Mouse (Mus musculus): ENCODE measurements around the gene Runx1.
A peak's percentile ranks its signal among the peaks of the same experiment; 100 is the strongest.

Runx1 gene

GRCm38 (mm10) chr16:92699531-92700397, 126.2 kb downstream of the Runx1 start:
- DNase-seq (ENCODE audit: low read depth, low spot score): no peak

GRCm38 (mm10) chr16:92698612-92698998, 127.3 kb downstream of the Runx1 start:
- DNase-seq (ENCODE audit: low read depth, low spot score): peak; percentile 94

- DNase-seq (ENCODE audit: low read depth, low spot score): peak; percentile 68
Measured at GRCm38 (mm10) chr16:92697737-92698611, 128.0 kb downstream of the Runx1 start.

- peak; percentile 65 for DNase-seq (ENCODE audit: low read depth, low spot score)
Measured at GRCm38 (mm10) chr16:92697227-92697736, 128.7 kb downstream of the Runx1 start.

GRCm38 (mm10) chr16:92696411-92697015, 129.4 kb downstream of the Runx1 start:
- peak; percentile 76 for DNase-seq (ENCODE audit: low read depth, low spot score)

- no peak for DNase-seq (ENCODE audit: low read depth, low spot score)
Measured at GRCm38 (mm10) chr16:92695981-92696380, 130.0 kb downstream of the Runx1 start.

GRCm38 (mm10) chr16:92695200-92695921, 130.6 kb downstream of the Runx1 start:
- peak; percentile 14 for DNase-seq (ENCODE audit: low read depth, low spot score)

GRCm38 (mm10) chr16:92694496-92695106, 131.3 kb downstream of the Runx1 start:
- DNase-seq (ENCODE audit: low read depth, low spot score): no peak

- DNase-seq (ENCODE audit: low read depth, low spot score): no peak
Measured at GRCm38 (mm10) chr16:92690759-92691158, 135.2 kb downstream of the Runx1 start.

GRCm38 (mm10) chr16:92688941-92689340, 137.0 kb downstream of the Runx1 start:
- DNase-seq (ENCODE audit: low read depth, low spot score): no peak

- DNase-seq (ENCODE audit: low read depth, low spot score): no peak
Measured at GRCm38 (mm10) chr16:92686978-92687377, 139.0 kb downstream of the Runx1 start.

- no peak for DNase-seq (ENCODE audit: low read depth, low spot score)
Measured at GRCm38 (mm10) chr16:92685766-92686315, 140.1 kb downstream of the Runx1 start.

- DNase-seq (ENCODE audit: low read depth, low spot score): no peak
Measured at GRCm38 (mm10) chr16:92684423-92685211, 141.3 kb downstream of the Runx1 start.

GRCm38 (mm10) chr16:92676630-92677029, 149.3 kb downstream of the Runx1 start:
- DNase-seq (ENCODE audit: low read depth, low spot score): no peak

GRCm38 (mm10) chr16:92675677-92676076, 150.3 kb downstream of the Runx1 start:
- DNase-seq (ENCODE audit: low read depth, low spot score): no peak

- no peak for DNase-seq (ENCODE audit: low read depth, low spot score)
Measured at GRCm38 (mm10) chr16:92674916-92675450, 151.0 kb downstream of the Runx1 start.

GRCm38 (mm10) chr16:92674121-92674816, 151.7 kb downstream of the Runx1 start:
- no peak for DNase-seq (ENCODE audit: low read depth, low spot score)

GRCm38 (mm10) chr16:92668807-92669206, 157.1 kb downstream of the Runx1 start:
- DNase-seq (ENCODE audit: low read depth, low spot score): no peak

- no peak for DNase-seq (ENCODE audit: low read depth, low spot score)
Measured at GRCm38 (mm10) chr16:92661757-92662156, 164.2 kb downstream of the Runx1 start.

Data from CD4-positive, CD25-positive, alpha-beta regulatory T cell, adult 2 months (primary cell).